Mouse (Mus musculus) heart, adult 11 months (tissue): ENCODE data around the gene Snx11.

ENCODE experiments used
- DNase-seq: peaks from one replicate; pipeline ENCODE4 v3.0.0; 2022

The Snx11 gene

GRCm38 (mm10) chr11:96761984-96762383 is 15.4 kb downstream of the Snx11 start:
- DNase-seq: no peak

GRCm38 (mm10) chr11:96760042-96760441 is 17.3 kb downstream of the Snx11 start:
- DNase-seq: peak; percentile 96

DNA sequence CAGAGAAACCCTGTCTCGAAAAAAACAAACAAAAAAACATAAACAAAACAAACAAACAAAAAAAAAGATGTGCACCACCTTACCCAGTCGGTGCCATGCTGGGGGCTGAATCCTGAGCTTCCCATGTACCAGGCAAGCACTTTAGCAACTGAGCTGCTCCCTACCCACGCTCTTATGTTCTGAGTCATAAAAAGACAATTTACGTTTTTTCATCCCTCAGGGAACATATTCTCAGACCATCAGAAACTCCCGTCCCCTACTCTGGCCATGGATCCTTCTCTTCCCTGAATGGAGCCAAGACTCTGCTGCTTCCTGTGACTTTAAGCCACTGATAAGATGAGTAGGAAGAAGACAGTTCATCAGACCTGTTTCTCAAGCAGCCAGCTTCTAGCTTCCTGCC is 19.0 kb downstream of the Snx11 start:
- no peak for DNase-seq

DNA sequence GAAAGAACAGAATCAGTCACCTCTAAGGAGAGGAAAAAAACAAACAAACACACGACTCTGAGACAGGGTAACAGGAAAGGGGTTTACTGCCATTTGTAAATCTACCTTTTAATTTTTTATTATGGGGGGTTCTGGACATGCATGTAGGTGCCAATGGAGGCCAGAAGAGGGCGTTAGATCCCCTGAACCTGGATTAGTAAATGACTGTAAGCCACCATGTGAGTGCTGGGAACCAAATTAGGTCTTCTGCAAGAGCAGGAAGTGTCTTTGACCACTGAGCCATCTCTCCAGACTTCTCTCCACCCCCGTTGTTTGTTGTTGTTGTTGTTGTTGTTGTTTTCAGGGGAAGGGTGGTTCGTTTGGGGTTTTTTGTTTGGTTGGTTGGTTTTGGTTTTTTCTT is 19.9 kb downstream of the Snx11 start:
- DNase-seq: no peak

- DNase-seq: no peak
Observed at GRCm38 (mm10) chr11:96755298-96755697, 22.1 kb downstream of the Snx11 start.

- DNase-seq: no peak
Observed at GRCm38 (mm10) chr11:96747555-96747954, 29.8 kb downstream of the Snx11 start.

DNA sequence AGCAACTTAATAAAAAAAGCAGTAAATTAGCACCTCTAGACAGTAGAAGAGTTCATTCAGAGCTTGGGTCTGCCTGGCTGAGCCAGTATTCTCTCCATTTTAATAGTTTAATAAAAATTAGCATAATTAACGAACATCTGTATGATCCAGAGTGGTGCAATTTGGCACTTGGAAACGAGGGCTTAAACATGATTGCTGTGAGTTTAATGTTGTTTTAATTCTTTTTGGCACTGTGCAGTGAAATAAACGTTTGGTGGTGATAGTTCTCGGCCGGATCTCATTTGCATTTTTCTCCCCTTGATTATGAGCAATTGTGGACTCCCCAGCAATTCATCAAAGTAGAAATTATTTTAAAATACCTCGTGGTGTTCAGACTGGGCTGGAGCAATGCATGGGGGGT is 30.7 kb downstream of the Snx11 start:
- no peak for DNase-seq

- DNase-seq: no peak
Observed at GRCm38 (mm10) chr11:96743891-96744290, 33.5 kb downstream of the Snx11 start.

- no peak for DNase-seq
Observed at GRCm38 (mm10) chr11:96743000-96743399, 34.4 kb downstream of the Snx11 start.

DNA sequence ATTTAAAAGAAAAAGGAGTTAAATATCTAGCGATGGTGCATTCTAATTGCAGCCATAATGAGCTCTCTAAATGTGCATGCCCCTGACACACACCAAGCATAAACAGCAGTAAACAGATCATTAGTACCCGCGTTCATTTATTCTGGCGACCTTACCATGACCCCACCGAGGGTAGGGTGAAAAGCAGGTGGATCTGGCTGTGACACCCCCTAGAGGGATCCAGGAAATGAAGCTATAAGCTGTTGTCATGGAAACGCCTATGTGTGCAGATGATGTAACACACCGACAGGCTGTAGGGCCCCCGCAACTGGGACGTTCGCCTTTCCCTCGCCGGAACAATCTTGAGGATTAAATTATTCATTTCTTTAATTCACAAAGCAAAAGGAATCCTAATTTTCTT is 35.4 kb downstream of the Snx11 start:
- no peak for DNase-seq

DNA sequence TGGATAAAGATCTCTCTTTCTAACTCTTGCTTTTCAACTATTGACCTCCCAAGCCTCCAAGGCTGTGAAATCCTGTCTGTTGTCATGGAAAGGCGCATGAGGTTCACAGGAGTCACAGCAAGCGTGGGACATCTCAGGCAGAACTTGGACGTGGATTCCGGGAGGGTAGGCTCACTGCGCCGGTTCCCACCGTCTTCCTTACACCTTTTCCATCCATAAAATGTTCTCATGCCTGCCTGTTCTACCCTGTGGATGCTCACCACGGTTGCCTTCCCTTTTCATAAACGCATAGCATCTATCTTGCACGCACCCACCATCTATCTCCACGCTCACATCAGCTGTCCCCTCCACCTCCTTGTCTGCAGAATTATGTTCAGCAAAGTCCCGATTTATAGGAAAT is 36.6 kb downstream of the Snx11 start:
- DNase-seq: no peak

DNA sequence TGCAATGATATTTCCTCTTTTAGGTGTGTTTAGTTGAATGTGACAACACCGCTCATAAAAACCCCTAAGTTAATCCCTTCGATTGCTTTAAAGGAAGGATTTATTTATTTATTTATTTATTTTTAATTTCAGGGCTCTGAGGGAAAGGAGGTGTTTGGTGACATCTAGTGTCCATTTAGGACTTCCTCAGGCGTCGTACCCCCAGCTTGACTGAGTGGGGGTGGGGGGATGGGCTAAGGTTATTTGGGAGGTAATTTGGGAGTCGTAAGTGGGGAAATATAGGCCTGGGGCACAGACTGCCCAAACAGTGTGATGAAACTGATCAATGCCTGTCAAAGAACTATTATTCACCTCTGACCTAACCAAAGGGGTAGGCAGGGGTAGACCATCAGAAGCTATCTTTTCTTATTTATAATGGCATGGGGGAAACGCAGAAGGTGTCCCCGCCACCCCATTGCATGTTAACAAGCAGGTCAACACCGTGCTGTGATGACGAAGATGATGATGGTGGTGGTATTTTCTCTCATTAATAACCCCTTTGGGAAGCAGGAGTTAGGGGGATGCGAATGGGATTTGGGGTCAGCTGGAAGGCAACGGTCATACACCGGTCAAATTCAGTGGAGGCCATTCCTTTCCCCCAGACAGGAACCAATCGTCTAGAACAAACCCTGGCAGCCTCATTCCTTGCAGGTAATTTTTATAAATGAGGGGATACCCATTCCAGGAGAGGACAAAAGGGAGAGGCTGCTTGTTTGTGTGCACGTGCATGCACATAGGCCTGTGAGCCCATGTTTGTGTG is 39.5 kb downstream of the Snx11 start:
- DNase-seq: no peak

DNA sequence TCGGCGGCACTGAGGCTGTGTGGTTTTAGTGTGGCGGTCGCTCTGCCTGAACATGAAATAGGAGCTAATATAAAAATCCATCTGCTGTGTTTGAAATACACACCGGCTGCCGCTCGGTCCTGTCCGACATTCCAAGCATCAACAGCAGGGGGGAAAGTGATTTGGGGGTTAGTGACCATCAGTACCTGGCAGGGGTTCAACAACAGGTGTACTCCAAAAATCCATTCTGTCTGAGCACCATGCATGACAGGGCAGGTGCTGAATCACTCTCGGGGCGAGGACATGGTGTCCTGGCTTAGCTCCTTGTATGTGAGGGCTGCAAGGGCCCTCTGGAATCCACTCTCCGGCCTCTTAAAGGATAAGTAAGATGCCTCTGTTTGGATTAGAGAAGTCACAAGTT is 41.0 kb downstream of the Snx11 start:
- no peak for DNase-seq

DNA sequence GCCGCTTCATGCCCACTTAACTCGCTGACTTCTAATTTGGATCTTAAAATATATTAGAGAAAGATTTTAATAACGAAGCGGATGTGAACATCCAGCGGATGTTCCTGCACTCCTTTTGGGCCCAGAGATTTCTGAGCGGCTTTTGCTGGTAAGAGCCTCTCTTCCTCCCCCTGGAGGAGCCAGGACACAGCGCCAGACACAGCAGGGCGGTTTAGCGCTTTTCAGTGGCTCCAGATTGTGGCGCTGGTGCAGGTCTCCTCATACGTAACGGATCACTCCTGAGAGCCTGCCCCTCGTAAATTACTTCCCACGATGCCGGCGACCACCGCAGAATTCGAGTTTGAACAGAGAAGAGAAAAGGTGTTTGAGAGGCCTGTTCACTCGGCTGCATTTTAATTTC is 41.5 kb downstream of the Snx11 start:
- DNase-seq: no peak

- no peak for DNase-seq
Observed at GRCm38 (mm10) chr11:96732657-96733056, 44.7 kb downstream of the Snx11 start.

DNA sequence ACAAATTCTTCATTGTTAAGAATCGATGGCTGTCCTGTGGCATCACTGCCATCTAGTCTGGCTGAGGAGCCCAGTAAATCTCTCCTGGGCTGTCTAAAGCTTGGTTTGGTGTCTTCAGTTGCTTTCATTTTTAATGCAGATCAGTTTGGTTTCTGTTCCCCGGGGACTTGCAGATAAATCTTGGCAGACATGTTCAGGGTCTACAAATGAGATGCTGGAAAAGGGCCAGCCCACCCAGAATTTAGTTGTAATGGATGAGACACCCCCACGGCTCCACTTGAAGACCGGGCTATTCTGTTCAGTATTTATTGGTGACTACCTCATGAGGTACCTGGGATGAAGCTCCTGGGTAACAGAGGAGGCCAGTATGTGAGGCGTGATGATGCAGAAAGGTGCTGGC is 47.0 kb downstream of the Snx11 start:
- DNase-seq: no peak

DNA sequence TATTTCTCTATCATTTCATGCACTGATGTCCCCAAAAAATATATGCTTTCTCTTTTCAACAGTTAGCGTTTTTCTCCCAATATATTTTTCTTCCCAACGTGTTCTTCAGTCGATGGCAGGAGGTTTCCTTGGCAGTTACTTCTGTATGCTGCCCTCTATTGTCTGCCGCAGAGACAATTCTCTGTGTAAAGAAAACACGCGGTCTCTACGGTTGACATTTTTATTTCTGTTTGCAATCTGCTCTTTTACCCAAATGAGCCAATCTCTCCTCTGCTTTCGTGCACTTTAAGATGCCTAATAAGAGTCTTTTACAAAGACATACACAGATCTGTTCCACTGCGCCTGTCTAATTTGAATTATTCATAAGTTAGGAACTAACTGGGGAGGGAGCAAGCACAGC is 47.9 kb downstream of the Snx11 start:
- no peak for DNase-seq

GRCm38 (mm10) chr11:96728577-96728976 is 48.8 kb downstream of the Snx11 start:
- DNase-seq: no peak

DNA sequence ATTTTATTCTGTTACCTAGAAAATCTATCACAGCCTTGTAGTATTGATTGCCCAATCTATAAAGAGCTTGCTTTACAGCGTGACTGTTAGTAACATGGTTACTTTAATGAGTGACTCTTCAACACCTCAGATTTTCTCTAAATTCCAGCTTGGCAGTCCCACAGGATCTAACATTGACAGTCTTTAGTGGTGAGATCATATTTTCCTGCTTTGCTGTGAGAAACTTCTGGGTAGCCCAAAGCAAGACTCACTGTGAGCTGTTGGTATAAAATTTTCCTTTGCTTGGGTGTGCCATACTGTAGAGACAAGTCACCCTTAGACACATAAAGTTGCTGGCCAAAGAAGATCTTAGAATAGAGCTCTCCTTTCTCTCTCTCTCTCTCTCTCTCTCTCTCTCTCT is 51.5 kb downstream of the Snx11 start:
- no peak for DNase-seq

DNA sequence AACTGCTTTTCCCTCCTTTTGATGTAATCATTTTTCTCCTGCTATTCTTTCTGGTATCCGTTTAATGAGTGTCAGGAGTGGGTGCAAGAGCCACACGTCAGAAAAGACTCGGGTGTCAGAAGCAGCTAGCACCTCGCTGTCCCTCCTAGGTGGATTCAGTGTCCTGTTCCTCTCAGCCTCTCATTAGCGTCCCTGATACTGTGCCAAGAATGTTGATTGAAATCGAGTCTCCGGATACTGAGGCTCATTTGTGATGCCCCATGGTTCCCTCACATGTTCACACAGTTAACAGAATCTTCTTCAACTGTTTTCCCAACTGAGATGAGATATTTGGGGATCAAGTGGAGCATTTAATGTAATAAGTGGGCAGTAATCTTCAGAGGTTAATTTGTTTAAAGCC is 58.8 kb downstream of the Snx11 start:
- no peak for DNase-seq
